Mouse (Mus musculus) neural tube, embryonic 14.5 days (tissue): ENCODE data around the gene Tstd1. TPM values are rescaled to one million over a fixed set of nuclear protein-coding genes. Genes with fewer than 3 reads are reported as not detected.
A peak's percentile ranks its signal among the peaks of the same experiment; 100 is the strongest.

Source experiments
- ATAC-seq: fragments of 200-750 bp; cut with Nextera tagmentation; 2 replicates; pipeline ENCODE4 v1.8.0; 2017; ENCODE audit warnings: low read depth, mild to moderate bottlenecking, moderate TSS enrichment, moderate library complexity
- H3K27ac ChIP-seq: fragments of 300-500 bp; sonication (generic); 2 replicates; pipeline ENCODE4 v1.5.1; 2014; ENCODE audit warnings: low read depth, mild to moderate bottlenecking, control low read depth, low read length, moderate library complexity, mixed read lengths
- H3K27me3 ChIP-seq: fragments of 300-500 bp; sonication (generic); 2 replicates; pipeline ENCODE4 v1.6.1; 2014; ENCODE audit warnings: low read length; ENCODE audit not compliant: control insufficient read depth, insufficient read depth
- H3K36me3 ChIP-seq: fragments of 300-500 bp; sonication (generic); 2 replicates; pipeline ENCODE4 v1.6.1; 2014; ENCODE audit warnings: low read length, mixed read lengths; ENCODE audit not compliant: control insufficient read depth, insufficient read depth
- H3K4me1 ChIP-seq: fragments of 300-500 bp; sonication (generic); 2 replicates; pipeline ENCODE4 v1.6.1; 2014; ENCODE audit warnings: low read length; ENCODE audit not compliant: control insufficient read depth, insufficient read depth
- H3K4me2 ChIP-seq: fragments of 300-500 bp; sonication (generic); 2 replicates; pipeline ENCODE4 v1.6.1; 2014; ENCODE audit warnings: mild to moderate bottlenecking, low read depth, low read length, control low read depth
- H3K4me3 ChIP-seq: fragments of 300-500 bp; sonication (generic); 2 replicates; pipeline ENCODE4 v1.5.1; 2014; ENCODE audit warnings: low read depth, low read length, control low read depth, mixed read lengths
- H3K9ac ChIP-seq: fragments of 300-500 bp; sonication (generic); replicated peaks from 2 replicates; pipeline ENCODE4 v1.6.1; 2014; ENCODE audit warnings: low read depth, mild to moderate bottlenecking, control low read depth, low read length, mixed read lengths
- H3K9me3 ChIP-seq: fragments of 300-500 bp; sonication (generic); 2 replicates; pipeline ENCODE4 v1.6.1; 2016; ENCODE audit warnings: low read length; ENCODE audit not compliant: control insufficient read depth
- WGBS: fragments of 180-500 bp; shearing (Covaris S2); extraction: QIAGEN DNeasy Blood & Tissue Kit; methylation state at CpG from one replicate; pipeline ENCODE4 v1.1.7; 2014; 5-methylcytosine and 5-hydroxymethylcytosine counted together
- polyA plus RNA-seq: library from polyadenylated mRNA; unstranded; fragments of >200 nt; fragmentation: Nextera tagmentation; extraction: Ambion mirVana; gene quantifications from 2 replicates; pipeline ENCODE4 v1.2.1, GENCODE M21; 2014

The Tstd1 gene
- polyA plus RNA-seq, 1 experiment from 2014 or later: 3.8 TPM

DNA sequence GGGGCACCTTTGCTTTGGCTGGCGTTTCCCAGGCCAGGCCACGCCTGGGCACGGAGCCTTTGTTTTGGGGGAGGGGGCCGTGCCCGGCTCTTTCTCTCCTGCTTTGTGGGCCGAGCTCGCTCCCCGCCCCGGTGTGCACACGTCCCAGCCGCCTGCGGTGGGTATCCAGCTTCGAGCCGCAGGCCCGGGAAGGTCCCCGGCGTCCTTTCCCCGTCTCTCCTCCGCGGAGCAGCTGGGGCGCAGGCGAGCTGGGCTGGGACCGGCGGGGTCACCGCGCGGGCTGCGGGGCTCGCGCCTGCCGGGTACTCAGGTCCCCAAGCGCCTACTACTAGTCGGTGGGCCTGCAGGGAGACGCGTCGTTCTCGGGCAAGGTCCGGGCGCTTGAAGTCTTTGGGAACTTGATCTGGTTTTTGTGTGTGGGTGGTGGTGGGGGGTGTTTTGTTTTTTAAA is 7.2 kb upstream of the Tstd1 start:
- Histone ChIP-seq H3K4me2 (peak overlapping the region; percentile 52; the same call in 1 of the 2 replicates), H3K9me3 (no peaks in the 10 kb centered on the region), H3K27ac (peak overlapping the region; percentile 76), H3K4me3 (peak overlapping the region; percentile 71), H3K9ac (peak overlapping the region; percentile 99), H3K4me1 (peaks cover 16% of the 10 kb centered on the region), H3K36me3 (peaks cover 12% of the 10 kb centered on the region; the same call in 1 of the 2 replicates), H3K27me3 (no peaks in the 10 kb centered on the region)
- peak; percentile 81 for ATAC-seq
- 0% methylated on average over 39 of the region's 39 CpGs for WGBS

DNA sequence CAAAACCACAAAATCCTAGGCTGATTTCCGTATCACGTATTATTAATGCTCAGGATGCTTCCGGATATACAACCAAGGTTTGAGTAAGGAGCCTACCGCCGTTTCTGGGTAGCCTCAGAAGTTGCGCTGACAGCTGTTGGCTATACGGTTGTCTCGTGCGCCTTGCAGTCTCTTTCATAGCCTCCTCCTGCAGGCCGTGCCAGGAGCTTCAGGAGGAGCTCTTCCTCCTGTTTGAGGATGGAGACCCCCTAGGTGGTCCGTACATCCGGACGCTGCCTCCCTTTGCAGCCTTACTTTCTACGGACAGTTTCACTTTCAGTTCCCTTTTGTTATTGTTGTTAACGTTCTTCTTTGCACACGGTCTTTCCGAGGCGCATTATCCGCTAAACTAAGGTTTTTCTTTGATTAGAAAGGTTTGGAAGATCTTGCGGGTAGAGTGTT is 6.7 kb upstream of the Tstd1 start:
- Histone ChIP-seq H3K4me1 (peaks cover 16% of the 10 kb centered on the region), H3K4me2 (peak overlapping the region; percentile 52), H3K36me3 (peaks cover 15% of the 10 kb centered on the region), H3K9ac (peak overlapping the region; percentile 99), H3K4me3 (peak overlapping the region; percentile 71), H3K27me3 (no peaks in the 10 kb centered on the region), H3K9me3 (no peaks in the 10 kb centered on the region), H3K27ac (peak overlapping the region; percentile 76)
- under 1% methylated on average over 20 of the region's 20 CpGs for WGBS
- ATAC-seq: peak; percentile 50

DNA sequence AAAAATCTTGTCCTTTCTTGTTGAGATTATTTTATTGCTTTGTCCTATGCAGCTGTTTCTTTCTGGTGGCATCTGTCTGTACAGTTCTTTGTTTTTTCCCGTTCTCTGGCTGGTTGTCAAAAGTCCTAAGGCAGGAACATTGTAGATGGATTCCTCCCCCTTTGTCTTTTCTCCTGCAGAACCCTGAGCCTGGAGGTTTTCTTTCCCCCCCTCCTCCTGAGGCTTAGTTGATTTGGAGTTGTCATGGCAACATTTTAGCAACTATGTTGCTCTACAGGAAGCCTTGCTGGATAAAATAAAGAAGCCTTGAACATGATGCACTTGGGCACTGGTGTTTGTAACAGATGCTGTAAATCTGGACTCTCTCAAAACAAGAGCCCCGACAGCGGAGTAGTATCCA is 6.2 kb upstream of the Tstd1 start:
- H3K9me3 ChIP-seq: no peaks in the 10 kb centered on the region
- H3K4me1 ChIP-seq: peaks cover 16% of the 10 kb centered on the region
- peak; percentile 18; the same call in 1 of the 2 replicates for ATAC-seq
- H3K4me2 ChIP-seq: peak overlapping the region; percentile 52
- peak overlapping the region; percentile 76 for H3K27ac ChIP-seq
- H3K27me3 ChIP-seq: no peaks in the 10 kb centered on the region
- H3K9ac ChIP-seq: peak overlapping the region; percentile 99
- H3K36me3 ChIP-seq: peaks cover 15% of the 10 kb centered on the region
- WGBS: 8% methylated on average over 3 of the region's 3 CpGs
- H3K4me3 ChIP-seq: peak overlapping the region; percentile 71

DNA sequence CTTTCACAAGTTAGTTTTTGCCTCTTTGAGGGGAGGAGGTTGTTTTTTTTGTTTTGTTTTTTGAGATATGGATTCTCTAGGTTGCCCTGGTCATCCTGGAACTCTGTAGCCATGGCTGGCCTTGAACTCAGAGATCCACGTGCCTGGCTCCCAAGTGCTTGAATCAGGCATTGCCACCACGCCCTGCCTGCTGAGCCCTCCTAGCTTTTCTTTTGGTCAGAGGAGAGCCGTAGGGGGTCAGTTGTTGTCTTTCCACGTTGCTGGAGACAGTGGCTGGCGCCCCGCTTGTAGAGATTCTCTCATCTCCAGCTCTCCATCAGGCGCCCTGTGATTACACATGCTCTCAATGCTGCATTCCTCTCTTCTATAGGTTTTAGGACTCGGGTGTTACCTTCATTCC is 5.1 kb upstream of the Tstd1 start:
- Histone ChIP-seq H3K9me3 (no peaks in the 10 kb centered on the region), H3K27ac (no peak overlapping the region), H3K4me2 (peak overlapping the region; percentile 52; the same call in 1 of the 2 replicates), H3K4me1 (peaks cover 16% of the 10 kb centered on the region), H3K27me3 (no peaks in the 10 kb centered on the region), H3K36me3 (peaks cover 25% of the 10 kb centered on the region), H3K9ac (no peak overlapping the region), H3K4me3 (no peak overlapping the region)
- ATAC-seq: no peak
- 78% methylated on average over 8 of the region's 8 CpGs for WGBS

DNA sequence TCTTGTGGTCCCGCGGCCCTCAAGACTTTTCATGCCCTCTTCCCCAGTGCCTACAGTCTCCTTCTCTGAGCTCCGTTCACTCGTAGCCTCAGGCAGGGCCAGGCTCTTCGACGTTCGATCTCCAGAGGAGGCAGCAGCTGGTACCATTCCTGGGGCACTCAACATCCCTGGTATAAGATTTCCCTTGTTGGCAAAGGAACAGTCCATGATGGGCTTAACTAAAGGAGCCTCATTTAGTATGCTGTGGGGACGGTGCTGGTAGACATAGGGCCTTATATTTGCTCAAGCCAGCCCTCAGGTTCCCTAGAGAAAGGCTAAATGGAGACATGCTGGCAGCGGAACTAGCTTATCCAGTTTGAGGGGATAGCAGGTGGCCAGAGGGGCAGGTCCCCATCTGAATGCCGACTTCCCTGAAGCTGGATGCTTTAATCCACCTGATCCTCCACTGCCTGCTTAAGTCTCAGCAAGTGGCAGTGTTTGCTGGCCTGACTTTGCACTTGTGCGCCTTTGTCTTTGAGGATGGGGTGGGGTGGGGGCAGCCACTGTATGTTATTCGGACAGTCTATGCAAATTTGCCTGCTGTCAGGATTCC is 715 bp downstream of the Tstd1 start:
- WGBS: 45% methylated on average over 12 of the region's 12 CpGs
- Histone ChIP-seq H3K4me1 (0 out of 2 replicates have a peak, but pooled peaks cover under 1% of the 10 kb centered on the region), H3K27me3 (no peaks in the 10 kb centered on the region), H3K36me3 (peaks cover 45% of the 10 kb centered on the region), H3K4me2 (no peak overlapping the region), H3K9me3 (no peaks in the 10 kb centered on the region), H3K9ac (no peak overlapping the region), H3K27ac (no peak overlapping the region), H3K4me3 (no peak overlapping the region)
- peak; percentile 60 for ATAC-seq

DNA sequence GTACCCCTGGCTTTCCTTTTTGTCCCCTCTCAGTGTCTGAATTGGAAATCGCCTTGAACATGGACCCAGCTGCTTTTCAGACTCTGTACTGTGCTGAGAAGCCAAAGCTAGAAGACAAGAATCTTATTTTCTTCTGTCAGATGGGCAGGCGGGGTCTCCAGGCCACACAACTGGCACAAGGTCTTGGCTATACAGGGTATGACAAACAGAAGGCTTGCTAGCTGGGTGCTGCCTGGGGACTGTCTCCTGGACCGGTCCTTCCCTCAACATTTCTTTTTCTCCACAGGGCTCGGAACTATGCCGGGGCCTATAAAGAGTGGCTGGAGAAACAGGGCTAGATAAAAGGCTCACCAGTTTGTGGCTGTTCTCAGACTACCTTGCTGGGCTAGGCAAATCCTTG is 1.2 kb downstream of the Tstd1 start:
- H3K27me3 ChIP-seq: no peaks in the 10 kb centered on the region
- no peaks in the 10 kb centered on the region for H3K9me3 ChIP-seq
- no peak overlapping the region for H3K4me3 ChIP-seq
- no peak overlapping the region for H3K4me2 ChIP-seq
- ATAC-seq: peak; percentile 10; the same call in 1 of the 2 replicates
- H3K4me1 ChIP-seq: no peaks in the 10 kb centered on the region
- WGBS: 76% methylated on average over 5 of the region's 5 CpGs
- H3K9ac ChIP-seq: no peak overlapping the region
- no peak overlapping the region for H3K27ac ChIP-seq
- peaks cover 45% of the 10 kb centered on the region for H3K36me3 ChIP-seq

DNA sequence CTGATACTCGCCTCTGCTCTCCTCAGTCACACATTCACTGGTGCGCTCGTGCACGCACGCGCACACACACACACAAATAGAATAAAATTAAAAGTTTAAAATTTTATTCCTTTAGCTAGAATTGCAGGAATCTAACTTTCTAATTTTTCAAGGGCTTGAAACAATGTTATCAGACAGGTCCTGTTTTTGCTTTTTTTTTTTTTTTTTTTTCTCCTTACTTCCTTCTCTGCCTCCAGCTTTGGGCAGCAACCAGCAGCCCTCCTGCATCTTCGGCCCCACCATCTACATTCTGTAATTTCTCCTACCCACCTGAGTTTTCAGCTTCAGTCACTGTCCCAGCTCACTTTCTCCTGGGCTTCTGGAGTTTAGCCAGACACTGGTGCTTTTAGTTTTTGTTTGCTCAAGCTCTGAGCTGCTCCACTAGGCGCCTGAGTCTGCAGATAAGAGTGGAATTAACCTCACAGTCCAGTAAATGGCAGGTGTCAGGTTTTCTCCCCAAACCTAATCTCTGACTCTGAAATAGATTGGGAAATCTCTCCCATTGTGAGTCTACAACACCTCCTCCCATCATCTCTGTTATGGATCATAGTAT is 3.9 kb downstream of the Tstd1 start:
- H3K27ac ChIP-seq: no peak overlapping the region
- no peaks in the 10 kb centered on the region for H3K4me1 ChIP-seq
- no peaks in the 10 kb centered on the region for H3K27me3 ChIP-seq
- 86% methylated on average over 8 of the region's 8 CpGs for WGBS
- no peak overlapping the region for H3K4me2 ChIP-seq
- H3K36me3 ChIP-seq: peaks cover 29% of the 10 kb centered on the region
- no peaks in the 10 kb centered on the region for H3K9me3 ChIP-seq
- H3K4me3 ChIP-seq: no peak overlapping the region
- ATAC-seq: no peak
- no peak overlapping the region for H3K9ac ChIP-seq

DNA sequence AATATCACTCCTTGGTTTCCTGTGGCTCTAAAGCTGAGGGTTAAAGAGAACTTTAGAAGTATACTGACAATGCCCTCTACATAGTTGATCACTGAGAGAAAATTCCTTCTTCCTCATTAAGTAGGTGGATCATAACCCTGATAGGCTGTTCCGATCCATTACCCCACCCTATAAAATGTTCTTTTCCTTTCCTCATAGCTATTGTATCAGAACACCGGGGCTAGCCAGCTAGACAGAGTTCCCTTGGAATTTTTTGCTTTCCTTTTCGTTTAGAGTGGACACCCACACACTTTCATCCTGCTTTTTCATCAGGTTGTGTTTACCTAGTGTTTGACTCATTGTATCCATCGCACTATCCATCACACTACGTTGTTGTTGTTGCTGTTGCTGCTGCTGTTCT is 6.0 kb downstream of the Tstd1 start:
- Histone ChIP-seq H3K36me3 (peaks cover 9% of the 10 kb centered on the region), H3K9me3 (no peaks in the 10 kb centered on the region), H3K4me2 (no peak overlapping the region), H3K9ac (no peak overlapping the region), H3K27me3 (no peaks in the 10 kb centered on the region), H3K4me1 (no peaks in the 10 kb centered on the region), H3K27ac (no peak overlapping the region), H3K4me3 (no peak overlapping the region)
- 86% methylated on average over 5 of the region's 5 CpGs for WGBS
- no peak for ATAC-seq

DNA sequence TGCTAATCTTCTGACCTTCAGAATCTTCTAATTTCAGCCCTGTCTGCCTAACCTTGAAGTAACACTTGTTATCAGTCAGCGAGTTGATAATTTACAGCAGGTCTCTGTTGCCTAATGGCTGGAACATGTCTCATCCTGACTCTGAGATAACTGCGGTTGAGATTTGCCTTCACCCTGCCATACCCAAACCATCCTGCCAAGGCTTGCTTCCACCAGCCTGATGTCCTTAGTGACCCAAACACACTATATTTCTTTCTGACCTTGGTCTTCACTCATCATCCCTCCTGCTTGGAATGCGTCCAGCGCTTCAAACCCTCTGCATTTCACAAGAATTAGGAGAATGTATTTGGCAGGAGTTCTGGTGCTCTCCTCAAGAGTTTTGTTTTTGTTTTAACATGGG is 6.5 kb downstream of the Tstd1 start:
- Histone ChIP-seq H3K9ac (no peak overlapping the region), H3K27ac (no peak overlapping the region), H3K4me2 (no peak overlapping the region), H3K4me1 (no peaks in the 10 kb centered on the region), H3K27me3 (no peaks in the 10 kb centered on the region), H3K4me3 (no peak overlapping the region), H3K9me3 (no peaks in the 10 kb centered on the region), H3K36me3 (peaks cover 5% of the 10 kb centered on the region; the same call in 1 of the 2 replicates)
- 87% methylated on average over 4 of the region's 4 CpGs for WGBS
- no peak for ATAC-seq
